Mouse (Mus musculus): ENCODE data around the gene Sowahd. TPM values are rescaled to one million over a fixed set of nuclear protein-coding genes. Genes with fewer than 3 reads are reported as not detected.

Sowahd gene
- total RNA-seq, 1 experiment from 2014 or later: not detected

- no peak; the same call in 1 of the 2 replicates for ATAC-seq (replicated peaks; ENCODE audit: insufficient number of reproducible peaks, low FRiP score, low TSS enrichment, poor library complexity, severe bottlenecking)
Observed at GRCm38 (mm10) chrX:37085665-37086064, 37.0 kb downstream of the Sowahd start.

GRCm38 (mm10) chrX:37088778-37089177 lies 40.1 kb downstream of the Sowahd start:
- ATAC-seq (replicated peaks; ENCODE audit: insufficient number of reproducible peaks, low FRiP score, low TSS enrichment, poor library complexity, severe bottlenecking): no peak

- ATAC-seq (replicated peaks; ENCODE audit: insufficient number of reproducible peaks, low FRiP score, low TSS enrichment, poor library complexity, severe bottlenecking): no peak
Observed at GRCm38 (mm10) chrX:37091457-37091856, 42.8 kb downstream of the Sowahd start.

- no peak for ATAC-seq (replicated peaks; ENCODE audit: insufficient number of reproducible peaks, low FRiP score, low TSS enrichment, poor library complexity, severe bottlenecking)
Observed at GRCm38 (mm10) chrX:37095106-37095768, 46.6 kb downstream of the Sowahd start.

- no peak for ATAC-seq (replicated peaks; ENCODE audit: insufficient number of reproducible peaks, low FRiP score, low TSS enrichment, poor library complexity, severe bottlenecking)
Observed at GRCm38 (mm10) chrX:37098681-37099080, 50.0 kb downstream of the Sowahd start.

Other genes with a start within 250 kb of the Sowahd start
- gene Ube2a, start 174.9 kb upstream of the Sowahd start, total RNA-seq (2017): 21.9 to 37.5 TPM (median 22.4 TPM) in 3 replicates
- 62.8 to 68.6 TPM (median 66.6 TPM) in 3 replicates for gene C330007P06Rik, start 174.7 kb upstream of the Sowahd start, total RNA-seq (2017)
- gene Nkrf, start 145.9 kb upstream of the Sowahd start, total RNA-seq (2017): 2.1 to 7.4 TPM (median 5.8 TPM) in 3 replicates
- gene Sept6, start 57.1 kb upstream of the Sowahd start, total RNA-seq (2017): 75.3 to 123 TPM (median 87.1 TPM) in 3 replicates
- gene Rpl39, start 36.6 kb downstream of the Sowahd start, total RNA-seq (2017): 1,433 to 1,582 TPM (median 1,501 TPM) in 3 replicates
- gene Upf3b, start 61.5 kb downstream of the Sowahd start, total RNA-seq (2017): 27.2 to 44.4 TPM (median 41.0 TPM) in 3 replicates
- 31.6 to 37.5 TPM (median 35.5 TPM) in 3 replicates for gene Nkap, start 78.0 kb downstream of the Sowahd start, total RNA-seq (2017)
- not detected in 3 replicates for gene Akap14, start 120.0 kb downstream of the Sowahd start, total RNA-seq (2017)
- gene Ndufa1, start 142.3 kb downstream of the Sowahd start, total RNA-seq (2017): 127 to 140 TPM (median 128 TPM) in 3 replicates
- 0.29 to 2.1 TPM (median 2.0 TPM) in 3 replicates for gene Rnf113a1, start 142.4 kb downstream of the Sowahd start, total RNA-seq (2017)
- not detected in 3 replicates for gene Gm9, start 162.2 kb downstream of the Sowahd start, total RNA-seq (2017)
- gene Rhox1, start 173.4 kb downstream of the Sowahd start, total RNA-seq (2017): not detected in 3 replicates
- gene Rhox2a, start 196.1 kb downstream of the Sowahd start, total RNA-seq (2017): not detected in 3 replicates
- gene Rhox3a, start 201.1 kb downstream of the Sowahd start, total RNA-seq (2017): not detected in 3 replicates
- gene Rhox4a, start 216.5 kb downstream of the Sowahd start, total RNA-seq (2017): not detected in 3 replicates